Mouse (Mus musculus): ENCODE data around the gene Tead4.
A peak's percentile ranks its signal among the peaks of the same experiment; 100 is the strongest.

Gene Tead4

DNA sequence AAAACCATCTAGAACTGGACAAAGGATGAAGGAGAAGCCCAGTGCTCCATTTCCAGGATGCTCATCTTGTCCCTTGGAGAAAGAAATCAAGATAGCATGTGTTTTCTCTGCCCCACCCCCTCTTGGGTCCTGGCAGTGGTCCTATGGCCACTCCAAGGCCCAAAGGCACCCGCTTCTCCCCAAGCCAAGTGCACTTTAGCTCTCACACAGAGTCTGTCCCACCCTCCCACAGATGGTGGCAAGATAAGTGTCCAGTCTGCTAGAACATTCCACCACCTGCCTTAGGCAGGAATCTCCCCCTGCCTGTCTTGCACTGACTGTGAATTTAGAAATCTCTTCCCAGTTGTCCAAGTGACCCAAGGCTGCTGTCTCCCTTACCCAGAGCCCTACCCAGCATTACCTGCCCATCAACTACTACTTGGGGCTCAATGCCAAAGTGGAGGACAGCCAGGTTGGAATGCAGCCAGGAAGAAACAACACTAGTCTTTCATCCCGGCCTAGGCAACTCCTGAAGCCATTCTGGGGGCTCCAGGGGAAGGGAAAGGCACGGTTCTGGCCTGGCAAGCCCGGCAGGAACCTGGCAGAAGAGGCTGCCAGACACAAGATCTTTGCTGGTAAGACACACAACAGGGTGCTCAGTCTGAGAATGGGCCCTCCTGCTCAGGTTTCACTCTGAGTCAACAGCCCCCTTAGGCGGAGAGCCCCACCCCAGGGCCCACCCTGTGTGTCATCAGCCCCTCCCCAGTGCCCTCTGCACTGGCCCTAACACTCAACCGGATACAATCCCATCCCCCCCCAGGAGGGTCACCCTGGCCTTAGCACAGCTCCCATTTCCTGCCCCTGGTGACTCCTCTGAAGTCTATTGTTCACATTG lies 4.5 kb downstream of the Tead4 start:
- no peak for DNase-seq (ENCODE audit: low read depth, low spot score)

DNA sequence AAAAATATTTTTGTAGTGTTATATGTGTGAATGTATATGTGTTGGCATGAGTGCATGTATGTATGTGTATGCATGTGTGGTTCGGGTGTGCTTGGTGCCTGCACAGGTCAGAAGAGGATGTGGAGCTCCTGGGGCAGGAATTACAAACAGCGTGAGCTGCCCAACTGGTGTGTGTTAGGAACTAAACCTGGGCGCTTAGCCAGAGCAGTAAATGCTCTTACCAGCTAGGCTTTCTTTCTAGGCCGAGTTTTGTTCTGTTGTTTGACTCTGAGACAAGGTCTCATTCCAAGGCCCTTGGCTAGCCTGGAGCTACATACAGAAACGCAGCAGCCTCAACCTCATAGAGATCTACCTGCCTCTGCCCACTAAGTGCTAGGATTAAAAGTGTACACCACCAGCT lies 9.3 kb downstream of the Tead4 start:
- no peak for DNase-seq (ENCODE audit: low read depth, low spot score)

DNA sequence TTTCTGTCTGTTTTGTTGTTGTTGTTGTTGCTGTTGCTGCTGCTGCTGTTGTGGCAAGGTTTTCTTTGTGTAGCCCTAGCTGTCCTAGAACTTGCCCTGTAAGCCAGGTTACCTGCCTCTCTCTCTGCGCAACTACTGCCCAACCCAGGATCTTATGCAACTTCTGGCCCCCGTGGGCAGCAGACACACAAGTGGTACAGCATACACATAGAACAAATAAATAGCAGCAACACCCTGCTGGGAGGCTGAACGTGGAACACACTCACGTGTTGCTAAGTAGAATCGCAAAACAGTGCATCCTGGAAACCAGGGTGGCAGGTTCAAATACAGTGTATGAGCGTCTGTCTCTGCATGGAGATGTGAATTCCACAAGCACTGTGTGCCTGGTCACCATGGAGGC lies 11.9 kb downstream of the Tead4 start:
- no peak for DNase-seq (ENCODE audit: low read depth, low spot score)

DNA sequence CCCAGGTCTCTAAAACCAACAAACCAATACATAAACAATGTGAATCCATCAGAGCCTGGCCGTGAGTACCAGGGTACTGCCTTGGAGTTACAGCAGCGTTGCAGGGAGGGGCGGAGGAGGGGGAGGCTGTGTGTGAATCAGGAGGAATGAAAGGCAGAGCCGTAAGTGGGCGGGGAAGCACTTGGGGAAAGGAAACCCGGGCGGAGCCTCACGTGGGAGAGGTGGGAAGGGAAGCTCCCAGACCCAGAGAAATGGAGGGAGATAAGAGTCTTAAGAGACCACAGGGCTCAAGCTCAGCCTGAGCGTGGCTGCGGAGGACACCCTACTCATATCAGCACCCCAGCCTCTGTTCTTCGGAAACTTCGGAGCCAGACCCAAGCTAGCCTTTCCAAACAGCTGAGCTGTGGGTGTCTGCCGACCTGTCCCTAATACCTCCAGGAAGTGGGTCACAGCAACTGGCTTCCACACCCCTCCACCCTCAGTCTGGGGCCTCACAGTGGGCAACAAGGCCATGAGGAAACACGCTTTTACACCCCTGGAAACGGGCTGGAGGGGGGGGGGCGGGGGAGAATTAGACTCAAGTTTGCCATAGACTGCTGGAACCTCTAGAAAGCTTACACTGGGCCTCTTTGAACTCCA lies 14.7 kb downstream of the Tead4 start:
- peak; percentile 65 for DNase-seq (ENCODE audit: low read depth, low spot score)

DNA sequence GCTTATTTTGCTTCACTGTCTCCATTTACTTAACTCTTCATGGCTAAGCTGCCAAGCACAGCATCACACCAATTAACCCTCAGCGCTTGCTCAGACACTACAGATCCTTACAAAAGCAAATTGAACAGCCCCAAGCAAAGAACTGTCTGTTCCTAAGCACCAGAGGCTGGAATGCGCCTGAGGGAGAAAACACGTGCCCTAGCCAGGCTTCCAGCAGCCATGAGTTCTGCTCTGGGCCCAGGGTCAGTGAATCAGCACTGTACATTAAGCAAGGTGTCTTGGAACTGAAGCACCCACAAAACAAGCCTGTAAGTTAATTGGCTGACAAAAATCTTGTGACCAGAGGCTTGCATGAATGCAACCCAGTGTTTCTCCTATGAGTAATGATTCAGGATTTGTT lies 18.5 kb downstream of the Tead4 start:
- DNase-seq (ENCODE audit: low read depth, low spot score) = no peak

DNA sequence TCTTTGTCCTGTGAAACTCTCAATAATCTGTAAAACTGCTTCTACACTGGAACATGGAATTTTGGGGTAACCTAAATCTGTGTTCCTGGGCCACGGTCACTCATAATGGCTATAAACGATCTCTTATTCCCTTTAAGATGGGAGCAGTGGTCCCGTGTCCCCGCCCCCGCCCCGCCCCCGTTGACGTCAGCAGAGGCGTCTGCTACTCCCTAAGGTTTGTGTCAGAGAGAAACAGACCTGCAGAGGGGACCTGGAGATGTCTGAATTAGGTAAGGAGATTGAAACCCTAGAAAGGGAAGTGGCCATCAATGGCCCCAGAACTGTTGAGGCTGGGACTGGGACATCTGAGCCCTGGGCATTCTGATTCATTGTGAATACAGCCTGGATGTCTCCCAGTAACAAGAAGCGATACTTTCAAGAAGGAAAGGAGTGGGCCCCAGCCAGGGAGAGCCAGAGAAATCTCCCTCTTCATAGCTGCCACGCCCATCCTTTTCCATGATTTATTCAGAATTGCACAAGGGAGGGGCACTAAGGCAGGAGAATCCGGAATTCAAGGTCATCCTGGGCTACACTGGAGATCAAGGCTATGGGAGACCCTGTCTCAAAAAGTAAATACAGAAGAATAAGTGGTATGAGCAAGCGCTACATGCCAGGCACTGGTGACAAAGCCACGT lies 20.0 kb downstream of the Tead4 start:
- no peak for DNase-seq (ENCODE audit: low read depth, low spot score)

DNA sequence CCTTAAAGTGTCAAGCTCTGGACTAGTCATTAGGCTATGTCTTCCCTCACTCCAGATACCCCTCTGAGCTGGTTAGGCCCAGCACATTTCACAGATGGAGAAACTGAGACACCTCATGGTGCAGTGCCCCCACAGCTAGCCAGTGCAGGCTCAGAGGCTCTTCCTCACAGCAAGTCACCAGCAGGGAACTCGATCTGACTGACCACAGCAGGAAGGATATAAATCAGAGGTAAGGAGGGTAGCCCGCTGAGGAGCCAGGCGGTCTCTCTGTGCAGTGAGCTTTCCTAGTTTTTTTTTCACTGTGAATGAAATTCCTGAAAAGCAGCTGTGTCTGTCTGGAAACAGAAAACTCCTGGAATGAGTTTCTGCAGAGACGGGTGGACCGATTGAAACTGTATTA lies 21.0 kb downstream of the Tead4 start:
- DNase-seq (ENCODE audit: low read depth, low spot score) = no peak

DNA sequence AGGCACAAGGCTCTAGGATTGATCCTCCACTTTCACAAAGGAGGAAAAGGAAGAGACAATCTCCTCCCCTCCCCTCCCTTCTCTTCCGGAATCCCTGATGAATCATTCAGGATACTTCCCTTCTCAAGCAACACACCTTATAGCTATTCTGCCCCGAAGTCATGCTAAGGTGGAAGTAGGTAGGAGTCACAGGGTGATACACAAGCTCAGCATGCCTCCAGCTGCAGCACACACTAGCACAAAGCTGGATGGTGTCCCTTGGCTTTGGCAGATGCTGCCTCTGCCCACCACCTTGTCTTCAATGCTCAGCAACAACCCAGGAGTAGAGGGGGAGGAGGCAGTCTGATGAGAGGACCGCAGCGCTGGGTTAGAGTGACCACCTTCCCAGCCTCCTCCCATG lies 21.5 kb downstream of the Tead4 start:
- no peak for DNase-seq (ENCODE audit: low read depth, low spot score)

DNA sequence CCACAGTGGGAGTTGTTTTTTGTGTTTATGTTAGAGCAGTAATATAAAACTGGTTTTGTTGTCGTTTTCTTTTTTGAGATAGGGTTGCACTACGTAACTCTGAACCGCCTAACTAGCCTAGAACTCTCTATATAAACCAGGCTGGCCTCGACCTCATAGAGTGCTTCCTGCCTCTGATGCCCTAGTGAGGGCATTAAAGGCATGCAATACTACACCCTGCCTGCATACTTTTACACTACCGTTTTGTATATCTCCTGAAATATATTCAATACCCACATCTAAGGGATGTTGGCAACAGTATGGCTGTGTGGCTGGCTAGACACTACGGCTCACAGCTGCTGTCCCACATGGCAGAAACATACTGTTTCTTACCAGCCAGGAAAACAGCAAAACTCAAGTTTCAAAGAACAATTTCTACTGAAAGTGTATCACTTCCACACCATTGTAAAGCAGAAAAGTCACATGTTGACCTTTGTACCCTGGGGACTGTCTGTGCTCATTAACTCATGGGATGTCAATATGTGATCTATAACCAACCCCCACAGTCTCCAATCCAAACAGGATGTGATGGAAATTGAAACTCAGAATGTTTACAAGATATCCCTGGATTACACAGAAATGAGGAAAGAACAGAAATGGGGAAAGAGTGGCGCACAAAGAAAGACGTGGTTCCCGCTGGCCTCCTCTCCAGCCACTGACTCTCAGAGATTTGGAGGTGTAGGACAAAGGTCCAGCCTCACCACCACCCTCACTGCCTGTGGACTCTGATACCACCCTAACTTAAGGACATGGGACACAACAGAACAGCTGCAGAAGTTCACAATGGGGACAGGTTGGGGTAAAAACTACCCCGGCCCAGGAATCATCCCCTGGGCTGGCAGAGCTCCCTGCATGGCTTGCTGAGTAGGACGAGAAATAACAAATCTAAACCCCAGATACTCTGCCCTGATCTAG lies 23.2 kb downstream of the Tead4 start:
- no peak for DNase-seq (ENCODE audit: low read depth, low spot score)

DNA sequence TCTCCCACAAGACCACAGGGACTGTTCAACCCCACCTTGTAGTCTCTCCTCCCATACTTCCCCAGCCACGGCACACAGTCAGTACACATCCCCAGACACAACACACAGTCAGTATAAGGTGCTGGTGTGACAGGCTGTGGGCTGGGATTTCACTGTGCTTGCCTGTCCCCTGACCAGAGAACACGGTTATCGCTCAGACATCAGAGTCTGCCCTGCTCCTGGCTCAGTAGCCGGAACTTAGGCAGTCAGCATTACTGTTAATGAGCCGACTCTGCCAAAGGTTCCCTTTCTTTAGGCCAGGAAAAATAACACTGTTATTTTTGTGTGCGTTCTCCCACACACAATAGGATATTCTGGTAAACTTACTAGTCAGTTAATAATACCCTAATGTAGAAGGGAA lies 24.3 kb downstream of the Tead4 start:
- DNase-seq (ENCODE audit: low read depth, low spot score) = no peak

DNA sequence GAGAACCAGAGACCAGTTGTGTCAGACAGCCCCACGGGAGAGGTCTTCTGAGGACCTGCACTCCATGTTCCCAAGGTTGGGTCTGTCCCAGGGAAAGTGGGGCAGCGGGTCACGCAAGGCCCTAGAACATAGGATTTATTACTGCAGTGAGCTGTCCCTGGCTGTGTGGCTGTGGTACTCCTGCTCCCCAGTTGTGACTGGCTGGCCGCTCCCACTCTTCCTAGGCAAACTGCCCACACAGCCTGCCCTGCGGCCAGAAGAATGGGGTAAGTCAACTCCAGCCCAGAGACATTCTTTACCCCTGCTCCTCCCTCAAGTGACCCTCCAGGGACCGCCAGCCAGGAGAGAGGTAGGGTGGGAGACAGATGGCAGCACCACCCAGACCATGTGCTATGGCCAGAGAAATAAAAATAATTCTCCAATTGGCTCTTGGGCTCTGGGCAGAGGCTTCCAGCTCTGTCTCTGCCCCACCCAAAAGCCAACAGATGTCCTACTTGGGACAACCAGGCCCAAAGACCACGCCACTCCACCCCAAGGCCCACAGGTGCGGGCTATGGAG lies 25.0 kb downstream of the Tead4 start:
- no peak for DNase-seq (ENCODE audit: low read depth, low spot score)

DNA sequence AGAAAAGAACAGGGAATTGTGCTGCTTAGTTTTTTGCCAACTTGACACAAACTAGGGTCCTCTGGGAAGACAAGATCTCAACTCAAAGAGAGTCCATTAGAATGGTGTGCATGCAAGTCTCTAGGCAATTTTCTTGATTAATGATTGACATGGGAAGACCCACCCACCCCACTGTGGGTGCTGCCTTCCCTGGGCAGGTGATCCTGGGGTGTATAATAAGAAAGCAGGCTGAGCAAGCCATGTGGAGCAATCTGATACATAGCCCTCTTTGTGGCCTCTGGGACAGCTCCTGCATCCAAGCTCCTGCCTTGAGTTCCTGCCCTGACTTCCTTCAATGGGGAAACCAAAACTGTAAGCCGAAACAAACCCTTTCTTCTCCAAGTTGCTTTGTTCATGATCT lies 27.1 kb downstream of the Tead4 start:
- DNase-seq (ENCODE audit: low read depth, low spot score) = no peak

DNA sequence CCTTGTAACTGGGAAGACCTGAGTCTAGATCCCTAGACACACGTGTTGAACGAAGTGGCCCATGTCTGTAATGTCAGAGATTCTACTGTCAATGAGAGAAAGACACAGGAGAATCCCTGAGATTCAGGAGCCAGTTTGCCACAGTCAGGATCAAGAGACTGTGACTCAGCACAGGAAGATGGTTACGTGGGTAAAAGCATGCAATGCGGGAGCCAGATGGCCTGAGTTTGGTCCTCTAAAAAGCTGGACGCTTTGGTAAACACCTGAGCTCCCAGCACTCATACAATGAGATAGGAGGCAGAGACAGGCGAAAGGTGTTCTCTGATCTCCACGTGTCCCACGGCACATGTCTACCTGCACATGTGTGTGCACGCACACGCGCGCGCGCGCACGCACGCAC lies 27.9 kb downstream of the Tead4 start:
- no peak for DNase-seq (ENCODE audit: low read depth, low spot score)

DNA sequence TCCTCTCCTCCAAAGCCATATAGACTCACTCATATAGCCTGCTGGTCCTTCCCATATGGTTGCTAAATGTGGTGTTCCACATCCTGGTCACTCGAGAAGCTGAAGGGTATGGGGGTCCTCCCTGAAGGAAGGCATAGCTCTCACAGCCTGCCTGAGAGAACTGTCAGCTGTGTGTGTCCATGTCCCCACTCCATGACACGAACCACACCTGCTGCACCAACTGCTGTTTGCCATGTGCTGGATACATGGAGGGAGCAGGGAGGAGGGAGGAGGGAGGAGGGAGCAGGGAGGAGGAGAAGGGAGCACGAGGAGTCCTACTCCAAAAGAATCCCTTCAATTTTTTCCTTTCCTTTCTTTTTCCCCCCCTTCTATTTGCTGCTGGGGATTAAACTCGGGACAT lies 30.8 kb downstream of the Tead4 start:
- DNase-seq (ENCODE audit: low read depth, low spot score) = no peak

DNA sequence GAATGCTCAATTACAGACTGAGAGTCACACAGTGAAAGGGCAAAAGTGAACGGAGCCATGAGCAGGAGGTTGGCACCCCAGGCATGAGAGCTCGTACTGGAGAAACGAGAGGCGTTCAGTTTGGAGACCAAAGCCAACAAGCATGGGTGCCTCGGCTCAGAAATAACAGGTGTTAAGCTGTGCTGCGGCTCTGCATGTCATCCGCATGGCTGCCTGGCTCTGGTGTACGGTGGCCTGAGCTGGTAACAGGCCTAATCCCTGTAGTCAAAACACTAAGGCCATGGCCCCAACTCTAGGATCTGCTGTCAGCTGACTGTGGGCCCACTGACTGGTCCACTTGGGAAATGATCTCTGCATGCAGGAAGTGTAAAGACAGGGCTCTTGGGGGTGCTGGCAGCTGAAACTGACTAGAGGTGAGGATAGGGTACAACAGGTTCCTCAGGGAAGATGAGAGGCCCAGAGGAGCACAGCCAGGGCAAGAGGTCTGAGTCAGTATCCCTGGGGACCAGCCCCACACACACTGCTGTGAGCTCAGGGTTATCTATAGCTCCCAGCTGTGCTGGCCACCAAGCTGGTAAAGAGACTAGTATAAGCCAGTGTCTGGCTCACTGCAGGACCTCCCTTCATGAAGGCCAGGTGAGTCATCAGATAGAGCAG lies 35.6 kb downstream of the Tead4 start:
- DNase-seq (ENCODE audit: low read depth, low spot score) = no peak

DNA sequence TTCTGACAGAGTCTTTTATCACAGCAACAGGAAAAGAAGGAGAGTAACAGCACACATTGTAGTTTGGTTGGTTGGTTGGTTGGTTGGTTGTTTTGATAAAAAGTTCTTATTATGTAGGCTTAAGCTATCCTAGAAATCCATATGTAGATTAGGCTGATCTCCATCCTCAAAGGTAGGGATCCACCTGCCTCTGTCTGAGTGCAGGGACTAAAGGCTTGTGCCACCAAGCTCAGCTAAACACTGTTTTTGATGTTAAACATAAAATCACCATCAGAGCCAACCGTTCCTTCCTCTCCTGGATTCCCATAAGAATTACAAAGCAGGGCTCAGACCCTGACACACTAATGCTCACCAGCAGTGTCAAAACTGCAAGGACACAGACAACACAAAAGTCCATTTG lies 39.1 kb downstream of the Tead4 start:
- no peak for DNase-seq (ENCODE audit: low read depth, low spot score)

DNA sequence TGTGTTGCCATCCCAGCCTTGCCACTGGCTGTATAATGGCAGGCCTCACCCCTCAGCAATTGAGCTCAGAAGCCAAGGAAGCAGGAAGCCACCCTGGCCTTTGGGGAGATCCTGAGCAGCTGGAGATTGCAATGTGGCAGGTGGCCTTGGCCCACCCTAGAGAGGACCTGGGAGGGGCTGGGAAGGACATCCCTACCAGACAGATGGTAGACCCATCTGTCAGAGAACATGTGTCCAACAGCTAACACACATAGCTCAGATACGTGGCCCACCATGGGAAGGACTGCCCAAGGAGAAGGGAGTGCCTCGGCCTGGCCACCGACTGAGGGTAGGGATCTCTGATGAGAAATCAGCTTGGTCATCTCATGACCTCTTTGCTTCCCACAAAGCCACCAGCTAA lies 41.4 kb downstream of the Tead4 start:
- no peak for DNase-seq (ENCODE audit: low read depth, low spot score)

DNA sequence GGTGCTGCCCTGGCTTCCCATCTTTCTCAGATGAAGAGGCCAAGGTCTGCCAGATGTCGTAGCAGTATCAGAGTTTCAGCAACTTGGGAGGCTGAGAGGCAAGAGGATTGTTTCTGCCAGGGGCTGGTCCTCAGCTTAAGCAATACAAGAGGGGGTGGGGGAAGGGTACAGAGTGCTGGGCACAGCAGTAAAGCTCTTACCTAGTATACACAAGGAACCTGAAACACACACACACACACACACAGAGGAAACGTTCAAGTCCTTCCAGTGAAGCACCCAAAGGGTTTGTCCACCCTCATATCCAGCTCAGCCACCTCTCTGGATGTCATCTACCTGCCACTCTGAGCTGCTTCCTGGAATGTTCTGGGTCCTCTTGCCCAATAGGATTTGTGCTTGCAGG lies 44.7 kb downstream of the Tead4 start:
- DNase-seq (ENCODE audit: low read depth, low spot score) = no peak

DNA sequence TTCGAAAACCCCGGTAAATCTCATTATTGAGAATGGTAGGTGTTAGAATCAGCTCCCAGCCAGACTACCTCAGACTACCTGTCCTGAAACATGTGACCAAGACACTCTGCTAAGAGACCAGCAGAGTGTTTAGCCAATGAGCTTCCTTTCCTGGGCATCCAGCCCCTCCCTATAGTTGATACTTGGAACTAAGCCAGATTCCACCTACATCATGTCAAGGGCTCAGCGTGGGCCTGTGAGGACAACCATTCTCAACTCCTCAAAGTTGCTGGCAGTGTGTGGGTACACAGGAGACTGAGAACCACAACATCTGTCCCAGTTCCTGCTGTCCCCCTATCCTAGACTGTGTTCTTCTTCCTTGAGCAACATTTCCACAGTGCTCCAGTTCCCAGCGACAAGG lies 45.3 kb downstream of the Tead4 start:
- no peak for DNase-seq (ENCODE audit: low read depth, low spot score)

DNA sequence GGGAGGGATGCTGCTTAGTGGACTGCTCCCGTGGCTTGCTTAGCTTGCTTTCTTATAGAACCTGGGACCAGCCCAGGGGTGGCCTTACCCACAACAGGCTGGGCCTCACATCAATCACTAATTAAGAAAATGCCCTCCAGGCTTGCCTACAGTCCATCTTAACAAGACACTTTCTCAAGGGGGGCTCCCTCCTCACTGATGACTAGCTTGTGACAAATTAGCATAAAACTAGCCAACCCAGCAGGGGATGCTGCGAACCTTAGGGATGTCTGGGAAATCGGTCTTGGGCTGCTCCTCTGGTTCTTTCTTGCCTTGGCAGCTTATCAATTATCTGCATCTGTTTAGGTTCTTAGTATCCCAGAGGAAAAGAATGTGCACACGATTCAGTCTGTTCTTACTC lies 46.1 kb downstream of the Tead4 start:
- no peak for DNase-seq (ENCODE audit: low read depth, low spot score)

DNA sequence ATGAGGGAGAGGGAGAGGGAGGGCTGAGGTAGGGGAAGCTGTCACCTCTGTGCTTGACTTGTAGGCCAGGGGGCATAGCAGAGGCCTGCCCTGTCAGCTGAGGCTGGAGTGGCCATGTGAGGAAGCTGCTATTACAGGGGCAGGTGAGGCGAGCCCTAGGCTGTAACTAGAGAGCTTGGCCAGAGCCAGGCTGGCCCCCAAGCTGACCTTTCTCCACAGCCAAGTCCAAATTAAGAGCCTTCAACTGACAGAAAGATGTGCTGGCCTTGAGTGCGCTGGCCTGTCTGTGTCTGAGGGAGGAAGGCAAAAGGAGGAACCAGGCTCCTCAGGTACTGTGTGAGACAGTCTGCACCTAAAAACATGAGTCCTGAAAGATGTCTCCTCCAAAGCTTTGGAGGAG lies 47.5 kb downstream of the Tead4 start:
- no peak for DNase-seq (ENCODE audit: low read depth, low spot score)
